Mouse (Mus musculus): Measurements from ENCODE around the gene Ostf1. TPM values are rescaled to one million over a fixed set of nuclear protein-coding genes. Genes with fewer than 3 reads are reported as not detected.

Gene Ostf1
- 82.9 TPM for polyA plus RNA-seq (2014; fragmentation: Illumina TruSeq; extraction: RNeasy Lipid Tissue Mini Kit (QIAGEN cat#74804); ENCODE audit: low read depth, low replicate concordance)

GRCm38 (mm10) chr19:18631644-18632219 lies at the start of gene Ostf1, which contains the start of gene Nmrk1:
Ostf1 (minus strand) TSS chr19:18631823.
Nmrk1 (plus strand) TSS chr19:18631950.

GRCm38 (mm10) chr19:18670608-18671007 lies 39.0 kb upstream of the Ostf1 start, which contains the start of gene Carnmt1:
Carnmt1 (plus strand) TSS chr19:18670764.

Other genes starting within 250 kb of the Ostf1 start
- 15.2 TPM for gene Nmrk1, start 127 bp upstream of the Ostf1 start, polyA plus RNA-seq (2014; fragmentation: Illumina TruSeq; extraction: RNeasy Lipid Tissue Mini Kit (QIAGEN cat#74804); ENCODE audit: low read depth, low replicate concordance)
- gene Carnmt1, start 38.9 kb upstream of the Ostf1 start, polyA plus RNA-seq (2014; fragmentation: Illumina TruSeq; extraction: RNeasy Lipid Tissue Mini Kit (QIAGEN cat#74804); ENCODE audit: low read depth, low replicate concordance), result 17.8 TPM
- gene D030056L22Rik, start 81.4 kb upstream of the Ostf1 start, polyA plus RNA-seq (2014; fragmentation: Illumina TruSeq; extraction: RNeasy Lipid Tissue Mini Kit (QIAGEN cat#74804); ENCODE audit: low read depth, low replicate concordance), result 15.3 TPM
- gene Trpm6, start 118.2 kb upstream of the Ostf1 start, polyA plus RNA-seq (2014; fragmentation: Illumina TruSeq; extraction: RNeasy Lipid Tissue Mini Kit (QIAGEN cat#74804); ENCODE audit: low read depth, low replicate concordance), result 2.0 TPM

All from adipose tissue, adult 10 weeks (tissue).